Mouse (Mus musculus) cerebellum, adult 11 months (tissue): ENCODE measurements around the gene Slc7a4.
"Not testable (repeated sequence)": the region's sequence is repeated elsewhere in the genome, so short reads cannot be mapped to it uniquely, and the experiment has no call there.

ENCODE experiments used
- DNase-seq: peaks from one replicate; pipeline ENCODE4 v3.0.0; 2022

Gene Slc7a4

GRCm38 (mm10) chr16:17583064-17583463, at the start of gene Slc7a4:
Gene Slc7a4, minus strand, starts transcription at chr16:17583214.
- DNase-seq = no peak

GRCm38 (mm10) chr16:17632580-17632979, 49.6 kb upstream of the Slc7a4 start:
- no peak for DNase-seq

GRCm38 (mm10) chr16:17626269-17626555, 43.2 kb upstream of the Slc7a4 start:
- no peak for DNase-seq

GRCm38 (mm10) chr16:17625488-17626268, 42.7 kb upstream of the Slc7a4 start:
- DNase-seq = no peak

GRCm38 (mm10) chr16:17621936-17622335, 38.9 kb upstream of the Slc7a4 start:
- DNase-seq = no peak

GRCm38 (mm10) chr16:17619198-17620105, 36.4 kb upstream of the Slc7a4 start, which contains the start of gene Smpd4:
Gene Smpd4, plus strand, starts transcription at chr16:17619354.
- DNase-seq = peak; percentile 84

- peak; percentile 55 for DNase-seq
These were observed 35.0 kb upstream of the Slc7a4 start for GRCm38 (mm10) chr16:17617922-17618565.

GRCm38 (mm10) chr16:17616212-17616611, 33.2 kb upstream of the Slc7a4 start:
- DNase-seq = no peak

GRCm38 (mm10) chr16:17614740-17615139, 31.7 kb upstream of the Slc7a4 start:
- DNase-seq = not testable (repeated sequence)

GRCm38 (mm10) chr16:17611383-17611782, 28.4 kb upstream of the Slc7a4 start:
- no peak for DNase-seq

- DNase-seq = no peak
These were observed 22.7 kb upstream of the Slc7a4 start for GRCm38 (mm10) chr16:17605684-17606083.

- DNase-seq = no peak
These were observed 21.9 kb upstream of the Slc7a4 start for GRCm38 (mm10) chr16:17604941-17605340.

- no peak for DNase-seq
These were observed 18.0 kb upstream of the Slc7a4 start for GRCm38 (mm10) chr16:17600944-17601562.

- no peak for DNase-seq
These were observed 7.7 kb upstream of the Slc7a4 start for GRCm38 (mm10) chr16:17590731-17591130.

- DNase-seq = no peak
These were observed 1.5 kb upstream of the Slc7a4 start for GRCm38 (mm10) chr16:17584555-17584954.

- DNase-seq = peak; percentile 28
These were observed 6.2 kb downstream of the Slc7a4 start for GRCm38 (mm10) chr16:17576825-17577215.

- DNase-seq = peak; percentile 76
These were observed 6.9 kb downstream of the Slc7a4 start for GRCm38 (mm10) chr16:17575870-17576824.

- no peak for DNase-seq
These were observed 16.8 kb downstream of the Slc7a4 start for GRCm38 (mm10) chr16:17566186-17566585.

- no peak for DNase-seq
These were observed 18.2 kb downstream of the Slc7a4 start for GRCm38 (mm10) chr16:17564771-17565170.

GRCm38 (mm10) chr16:17564221-17564620, 18.8 kb downstream of the Slc7a4 start:
- DNase-seq = no peak

GRCm38 (mm10) chr16:17563580-17563979, 19.4 kb downstream of the Slc7a4 start:
- DNase-seq = no peak

- no peak for DNase-seq
These were observed 21.2 kb downstream of the Slc7a4 start, which contains the start of gene P2rx6 for GRCm38 (mm10) chr16:17561751-17562208. Gene P2rx6, plus strand, starts transcription at chr16:17561885.
